Mouse (Mus musculus): ENCODE measurements around the gene Esrra.

Esrra gene

DNA sequence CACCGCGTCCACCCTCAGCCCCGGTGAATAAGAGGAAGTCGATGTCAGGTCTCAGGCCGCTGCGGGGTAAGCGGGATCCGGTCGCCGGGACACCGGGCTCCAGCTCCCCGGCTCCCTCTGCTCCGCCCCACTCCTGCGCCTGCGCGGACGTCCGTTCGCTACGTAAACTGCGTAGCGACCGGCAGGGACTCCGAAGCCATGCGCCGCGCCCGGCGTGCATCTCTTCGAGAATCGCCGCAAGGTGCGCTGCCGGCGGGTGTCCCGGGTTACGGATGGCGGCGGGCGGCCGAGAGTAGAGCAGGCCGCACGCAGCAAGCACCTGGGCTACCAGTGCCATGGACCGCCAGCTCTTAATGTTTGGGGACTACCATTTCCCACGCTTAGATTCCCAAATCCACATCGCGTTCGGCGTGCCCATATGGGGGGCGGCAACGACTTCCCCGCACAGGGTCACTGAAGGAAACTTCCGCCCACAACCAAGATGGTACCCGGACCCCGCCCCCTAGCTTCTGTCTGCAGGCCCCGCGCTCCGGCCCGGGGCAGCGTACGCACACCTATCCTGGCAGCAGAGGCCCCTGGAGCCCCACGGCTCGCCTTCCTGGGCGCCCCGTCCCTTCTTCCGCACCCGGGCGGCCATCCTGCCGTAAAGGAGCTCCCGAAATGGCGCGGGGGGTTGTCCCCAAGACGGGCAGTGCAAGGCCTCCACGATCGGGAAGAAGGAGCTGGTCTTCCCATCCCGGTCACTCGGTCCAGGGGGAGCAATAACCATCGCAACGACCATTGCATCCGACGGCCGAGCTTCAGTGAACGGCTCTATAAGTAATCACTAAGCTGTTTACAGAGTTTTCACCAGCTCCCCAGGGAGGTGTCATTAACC lies 20.0 kb upstream of the Esrra start, which contains the start of gene Bad:
Gene Bad (plus strand): TSS at position 490 of the 877 bp plus-strand sequence.
- DNase-seq (ENCODE audit: low read depth, low spot score): peak; percentile 89

GRCm38 (mm10) chr19:6940396-6941351 lies 19.1 kb upstream of the Esrra start:
- no peak for DNase-seq (ENCODE audit: low read depth, low spot score)

DNA sequence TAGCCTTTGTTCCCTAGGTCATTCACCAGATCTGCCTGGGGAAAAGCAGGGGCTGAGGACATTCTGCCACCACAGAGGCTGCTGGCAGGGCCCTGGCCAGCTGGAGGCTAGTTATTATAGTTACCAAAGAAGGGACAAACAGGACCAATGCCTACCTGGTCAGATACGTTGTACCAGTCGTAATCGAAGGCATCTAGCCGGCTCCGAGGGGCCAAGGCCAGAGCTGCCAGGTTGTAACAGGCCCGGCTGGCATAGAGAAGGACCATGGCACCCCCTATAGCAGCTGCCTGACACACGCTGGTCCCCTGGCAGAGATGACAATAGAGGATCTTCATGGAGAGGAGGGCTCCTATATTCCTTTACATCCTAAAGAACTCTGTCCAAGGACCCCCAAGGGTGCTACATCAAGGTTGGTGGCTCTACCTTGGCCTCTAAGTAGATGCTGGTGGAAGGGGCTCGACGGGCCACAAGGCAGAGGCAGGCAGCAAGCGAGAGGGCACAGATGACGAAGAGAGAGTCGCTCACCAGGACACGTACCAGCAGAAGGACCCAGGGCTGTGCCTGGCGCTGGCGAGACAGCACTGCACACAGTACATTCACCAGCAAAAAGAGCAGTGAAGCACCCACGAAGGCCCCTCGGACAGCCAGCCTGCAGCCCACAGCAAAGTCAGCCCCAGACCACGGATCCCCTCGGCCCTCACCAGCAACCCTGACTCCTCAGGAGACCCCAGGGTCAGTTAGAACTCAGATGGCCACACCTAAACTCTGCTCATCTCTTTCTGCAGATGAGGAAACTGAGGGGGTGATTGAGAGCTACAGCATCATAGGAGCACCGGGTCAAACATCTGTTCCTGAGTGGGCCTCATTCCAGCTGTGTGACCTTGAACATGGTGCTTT lies 17.7 kb upstream of the Esrra start:
- DNase-seq (ENCODE audit: low read depth, low spot score): no peak

GRCm38 (mm10) chr19:6937541-6938465 lies 16.2 kb upstream of the Esrra start:
- DNase-seq (ENCODE audit: low read depth, low spot score): no peak

- DNase-seq (ENCODE audit: low read depth, low spot score): no peak
Measured at GRCm38 (mm10) chr19:6936299-6936698, 14.7 kb upstream of the Esrra start.

DNA sequence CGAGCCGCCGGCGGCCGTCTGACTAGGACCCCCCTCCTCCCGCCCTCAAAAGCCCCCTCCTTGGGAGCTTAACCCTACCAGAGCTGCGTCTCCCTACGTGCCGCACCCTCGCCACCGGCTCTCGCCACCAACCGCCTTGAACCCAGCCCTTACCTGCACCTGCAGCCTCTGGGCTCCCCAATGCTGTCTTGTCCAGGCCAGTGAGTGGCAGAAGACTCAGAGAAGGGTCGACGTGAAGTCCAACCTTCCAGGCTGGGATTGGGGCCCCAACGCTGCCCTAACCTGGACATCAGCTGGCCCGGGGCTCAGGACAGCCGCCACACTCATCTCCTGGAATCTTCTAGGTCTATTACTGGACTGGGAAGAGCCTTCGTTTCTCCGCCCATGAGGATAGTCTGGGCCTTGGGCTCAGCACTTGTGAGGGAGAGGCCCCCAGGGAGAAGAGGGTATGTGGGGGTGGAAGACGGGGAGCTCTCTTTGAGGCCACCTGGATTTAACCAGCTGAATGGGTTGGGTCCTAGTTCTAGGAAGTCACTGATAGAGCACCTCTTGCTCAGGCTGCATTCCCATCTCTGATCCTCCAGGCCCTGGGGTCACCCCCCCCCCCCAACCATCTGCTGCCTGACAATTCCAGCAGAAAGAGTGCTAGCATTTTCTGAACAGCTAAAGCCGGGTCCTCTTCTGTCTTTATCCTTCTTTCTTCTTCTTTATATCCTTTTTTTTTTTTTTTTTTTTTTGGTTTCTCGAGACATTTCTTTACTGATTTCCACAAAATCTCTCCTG lies 12.8 kb upstream of the Esrra start, which contains the start of gene Kcnk4:
Gene Kcnk4 (minus strand): TSS at position 321 of the 783 bp plus-strand sequence.
- DNase-seq (ENCODE audit: low read depth, low spot score): no peak

DNA sequence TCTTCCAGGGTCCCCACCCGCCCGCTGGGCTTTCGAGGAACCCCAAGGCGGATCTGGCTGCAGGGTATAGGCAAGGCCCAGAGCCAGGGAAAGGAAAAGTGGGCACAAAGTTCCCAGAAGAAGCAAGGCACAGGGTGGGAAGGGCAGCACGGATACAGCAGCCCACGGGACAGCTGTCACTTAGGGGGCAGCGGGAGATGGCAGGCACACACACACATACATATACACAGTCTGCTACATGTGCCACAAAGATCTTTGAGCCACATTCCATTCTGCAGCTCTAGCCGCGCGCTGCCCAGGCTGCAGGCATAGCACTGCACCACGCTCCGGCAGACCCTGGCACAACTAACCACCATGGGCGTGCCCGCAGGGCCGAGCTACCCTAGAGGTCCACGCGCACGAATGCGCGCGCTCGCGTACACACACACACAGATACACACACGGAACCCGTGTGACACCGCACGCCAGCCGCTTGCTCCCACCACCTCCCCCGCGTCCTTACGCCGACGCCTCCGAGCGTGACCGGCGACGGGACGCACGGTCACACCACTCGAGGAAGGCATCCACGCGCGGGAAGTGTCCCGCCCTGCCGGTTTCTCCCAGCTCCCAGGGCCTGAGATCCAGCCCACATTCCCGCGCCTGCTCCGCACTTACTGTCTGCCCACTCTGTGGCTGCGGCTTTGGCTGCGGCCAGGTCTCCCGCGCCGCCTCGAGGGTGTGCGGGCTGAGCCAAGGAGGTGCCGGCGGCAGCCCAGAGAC lies 12.0 kb upstream of the Esrra start:
- no peak for DNase-seq (ENCODE audit: low read depth, low spot score)

DNA sequence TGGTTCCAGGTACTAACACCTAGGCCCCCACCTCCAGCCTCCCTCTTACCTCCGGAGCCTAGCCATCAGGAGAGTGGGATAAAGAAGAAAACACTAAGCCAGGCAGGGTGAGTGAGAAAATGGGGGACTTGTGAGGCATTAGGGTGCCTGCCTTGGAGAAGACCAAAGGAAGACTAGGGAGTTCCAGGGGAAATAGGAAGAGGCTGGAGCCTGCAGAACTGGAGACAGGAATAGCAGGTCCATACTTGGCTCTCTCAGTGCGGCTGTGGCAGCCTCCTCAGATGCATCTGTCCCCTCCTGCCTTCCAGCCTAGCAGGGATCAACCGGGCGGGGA lies 11.5 kb upstream of the Esrra start:
- no peak for DNase-seq (ENCODE audit: low read depth, low spot score)

DNA sequence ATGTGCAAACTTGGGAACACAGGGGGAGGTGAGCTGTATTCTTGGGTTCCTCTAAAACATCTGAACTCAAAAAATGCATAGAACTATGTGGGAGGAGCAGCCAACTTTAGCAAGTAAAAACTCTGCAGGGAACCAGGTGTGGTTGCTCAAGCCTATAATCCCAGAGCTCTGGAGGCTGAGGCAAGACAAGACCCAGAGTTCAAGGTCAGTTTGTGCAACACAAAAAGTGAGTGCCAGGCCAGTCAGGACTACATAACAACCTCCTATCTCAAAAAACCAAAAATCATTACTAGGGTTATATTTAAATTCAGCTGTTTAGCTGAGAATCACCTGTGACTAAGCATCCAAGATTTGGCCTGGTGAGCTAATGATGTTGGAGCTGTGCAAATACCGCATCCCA lies 10.4 kb upstream of the Esrra start:
- DNase-seq (ENCODE audit: low read depth, low spot score): no peak

DNA sequence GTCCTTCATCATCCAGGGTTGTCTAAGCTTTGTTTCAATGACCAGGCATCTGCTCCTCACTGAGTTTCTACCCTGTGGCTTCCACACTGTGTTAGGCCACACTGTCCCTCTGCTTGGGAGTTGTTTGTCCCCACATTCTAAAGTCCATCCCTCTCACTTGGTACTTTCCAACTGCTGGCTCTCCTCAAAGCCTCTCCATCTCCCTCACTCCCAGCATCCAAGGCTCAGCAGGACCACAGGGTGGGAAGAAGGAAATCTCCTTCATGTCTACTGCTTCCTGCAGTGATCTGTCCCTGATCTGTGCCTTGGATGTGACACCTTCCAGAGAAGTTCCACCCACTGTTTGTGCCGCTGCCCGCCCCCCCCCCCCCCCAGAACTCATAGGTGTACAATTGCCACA lies 9.4 kb upstream of the Esrra start:
- DNase-seq (ENCODE audit: low read depth, low spot score): no peak

DNA sequence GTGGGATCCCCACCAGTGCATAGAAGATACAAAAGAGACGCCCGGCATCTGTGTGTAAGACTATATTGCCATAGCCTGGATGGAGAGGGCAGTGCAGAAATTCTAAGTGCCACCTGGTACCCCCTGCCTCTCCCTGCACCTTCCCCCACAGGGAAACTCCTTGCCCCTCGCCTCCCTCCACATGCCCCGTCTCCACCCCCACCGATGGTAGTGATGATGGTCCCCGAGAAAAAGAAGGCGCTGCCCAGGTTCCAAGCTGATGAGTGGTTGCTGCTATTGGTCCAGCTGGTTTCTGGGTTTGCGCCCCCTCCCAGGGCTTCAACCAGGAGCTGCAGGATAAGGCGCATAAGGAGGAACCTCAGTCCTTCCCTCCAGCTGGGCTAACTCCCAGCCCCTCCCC lies 6.5 kb upstream of the Esrra start:
- DNase-seq (ENCODE audit: low read depth, low spot score): no peak

- DNase-seq (ENCODE audit: low read depth, low spot score): no peak
Measured at GRCm38 (mm10) chr19:6926559-6927255, 5.1 kb upstream of the Esrra start.

GRCm38 (mm10) chr19:6925611-6926329 lies 4.2 kb upstream of the Esrra start:
- DNase-seq (ENCODE audit: low read depth, low spot score): no peak

- no peak for DNase-seq (ENCODE audit: low read depth, low spot score)
Measured at GRCm38 (mm10) chr19:6925307-6925573, 3.6 kb upstream of the Esrra start, which contains the start of gene Catsperz. Gene Catsperz (minus strand): TSS chr19:6925380.

DNA sequence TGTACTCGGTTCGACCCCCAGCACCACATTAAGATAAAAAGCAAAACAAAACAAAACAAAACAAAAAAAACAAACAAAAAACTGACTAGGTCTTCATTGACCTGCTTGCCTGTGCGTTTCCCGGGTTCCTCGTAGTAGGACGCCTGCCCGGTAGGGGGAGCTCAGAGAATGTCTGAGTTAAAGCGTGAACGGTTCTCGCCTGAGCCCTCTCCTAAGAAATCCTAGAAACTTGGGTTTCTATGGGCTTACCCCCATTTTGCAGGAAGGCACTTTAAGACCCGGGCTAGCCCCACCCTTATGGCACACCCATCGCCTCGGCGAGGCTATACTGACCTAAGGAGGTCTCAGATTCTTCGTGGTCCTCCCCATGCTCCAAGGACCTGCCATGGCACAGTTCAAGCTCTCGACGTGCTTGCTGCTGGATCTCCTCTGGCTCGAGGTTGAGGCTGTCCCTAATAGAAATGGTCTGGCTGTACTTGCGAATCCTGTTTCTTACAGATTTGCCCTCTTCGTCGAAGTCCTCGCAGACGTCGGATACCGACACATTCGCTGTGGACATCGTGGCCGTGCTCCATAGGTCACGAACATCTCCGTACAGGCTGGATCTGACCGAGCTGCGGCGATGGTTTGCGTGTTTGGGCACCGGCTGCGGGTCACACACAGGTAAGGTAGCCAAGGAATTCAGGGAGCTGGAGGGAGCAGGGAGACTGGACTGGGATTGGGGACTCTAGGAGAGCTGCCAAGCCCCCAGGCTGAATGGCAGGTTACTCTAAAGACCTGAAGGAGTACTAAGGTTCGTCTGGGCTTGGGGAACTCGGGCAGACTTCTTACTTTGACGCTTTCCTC lies 3.1 kb upstream of the Esrra start:
- DNase-seq (ENCODE audit: low read depth, low spot score): no peak

GRCm38 (mm10) chr19:6922901-6923735 lies 1.5 kb upstream of the Esrra start:
- DNase-seq (ENCODE audit: low read depth, low spot score): no peak

Data from brain, embryonic 18.5 days (tissue).